Mouse (Mus musculus) heart, postnatal 36 days (tissue): ENCODE measurements around the gene Hmgb1. TPM values are rescaled to one million over a fixed set of nuclear protein-coding genes. Genes with fewer than 3 reads are reported as not detected.

ENCODE experiments used
- DNase-seq, 2 experiments: peaks; one replicate each; pipeline ENCODE4 v3.0.0; 2021 to 2022
- intact Hi-C: fragments of 180-260 bp; cut with DNase I; formaldehyde crosslinking; loops from one replicate; pipeline ENCODE4 v1.15.1; 2025
- total RNA-seq, 2 experiments: library from RNA; stranded (reverse); gene quantifications; 2 replicates each; pipeline ENCODE4 v1.2.3; 2021

Hmgb1 gene
- total RNA-seq, 2 experiments from 2014 or later, result 91.5 to 111 TPM

- intact Hi-C loops, result no loop called here
- no peak for DNase-seq
Observed at GRCm38 (mm10) chr5:149077136-149077535, 107.2 kb downstream of the Hmgb1 start.

DNA sequence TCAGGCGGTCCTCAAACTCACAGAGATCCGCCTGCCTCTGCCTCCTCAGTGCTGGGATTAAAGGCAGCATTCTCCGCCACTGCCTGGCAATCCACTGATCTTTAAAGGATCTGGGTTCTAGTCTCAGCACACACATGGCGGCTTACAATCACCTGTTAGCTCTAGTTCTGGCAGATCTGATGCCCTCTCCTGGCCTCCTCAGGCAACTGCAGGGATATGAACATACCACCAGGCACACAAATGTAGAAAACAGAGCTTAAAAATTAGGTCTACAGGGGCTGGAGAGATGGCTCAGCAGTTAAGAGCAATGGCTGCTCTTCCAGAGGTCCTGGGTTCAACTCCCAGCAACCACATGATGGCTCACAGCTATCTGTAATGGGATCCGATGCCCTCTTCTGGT, 112.7 kb downstream of the Hmgb1 start:
- intact Hi-C loops, result loop anchor here (5.0 kb wide), 1 partner anchor 176 kb away; no protein-coding TSS in a partner anchor
- DNase-seq, result no peak

DNA sequence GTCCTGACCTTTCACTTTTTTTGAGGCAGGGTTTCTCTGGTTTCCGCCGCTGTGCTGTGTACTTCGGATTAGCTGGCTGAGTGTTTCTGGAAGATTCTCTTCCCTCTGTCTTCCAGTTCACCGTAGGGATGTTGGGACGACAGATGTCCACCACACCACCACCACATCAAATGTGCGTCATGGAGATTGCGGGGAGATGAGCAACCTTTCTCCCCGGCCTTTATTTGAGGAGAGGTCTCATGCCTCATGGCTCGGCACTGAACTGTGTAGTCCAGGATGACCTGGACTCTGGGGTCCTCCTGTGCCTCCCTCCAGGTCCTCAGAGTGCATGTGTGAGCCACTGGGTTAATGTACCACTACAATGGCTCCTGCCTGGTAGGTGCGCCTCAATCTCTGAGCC, 115.5 kb downstream of the Hmgb1 start:
- intact Hi-C loops, result no loop called here

DNA sequence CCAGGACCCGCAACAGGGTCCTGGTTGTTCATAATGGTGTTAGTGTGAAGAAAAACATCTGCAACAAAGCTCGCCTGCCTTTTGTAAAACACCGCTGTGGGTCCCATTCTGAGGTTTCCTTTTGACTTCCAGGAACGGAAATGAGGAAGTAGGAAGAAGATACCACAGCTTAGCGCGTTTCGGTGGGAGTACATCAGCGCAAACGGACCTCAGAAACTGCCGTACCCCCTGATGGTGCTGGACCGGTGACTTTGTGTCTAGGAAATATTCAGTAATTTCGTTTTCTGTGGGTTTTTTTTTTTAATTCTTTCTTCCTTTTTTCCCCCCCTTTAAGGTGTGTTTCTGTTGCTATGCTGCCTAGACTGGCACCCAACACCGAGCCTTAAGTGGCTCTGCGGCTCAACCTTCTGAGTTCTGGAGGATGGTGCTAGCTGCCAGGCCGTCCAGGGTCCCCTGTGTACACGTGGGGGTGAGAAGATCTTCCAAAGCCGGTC, 116.0 kb downstream of the Hmgb1 start:
- intact Hi-C loops, result no loop called here
- DNase-seq, result no peak

More for the DNA sequence above, 115.5 kb downstream of the Hmgb1 start:
- DNase-seq, result no peak

DNA sequence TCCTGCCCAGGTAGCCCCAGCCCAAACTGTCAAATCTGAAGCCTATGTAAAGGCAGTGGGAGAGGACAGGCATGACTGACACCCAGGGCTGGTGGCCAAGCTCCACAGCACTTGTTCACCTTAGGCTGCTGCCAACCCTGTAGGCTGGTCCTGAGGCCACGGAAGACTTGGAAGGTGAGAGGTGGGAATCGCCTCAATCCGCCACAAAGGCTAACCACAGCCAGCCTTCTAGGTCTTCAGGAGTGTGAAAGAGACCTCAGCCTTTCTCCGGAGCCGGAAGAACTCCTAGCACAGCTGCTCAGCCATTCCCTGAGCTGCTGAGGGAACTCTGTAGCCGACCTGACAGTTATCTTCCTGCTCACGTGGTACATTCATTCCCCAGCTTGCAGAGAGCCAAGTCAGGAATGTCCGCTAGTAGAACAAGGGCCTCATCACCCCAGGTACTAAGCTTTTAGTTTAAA, 116.8 kb downstream of the Hmgb1 start:
- intact Hi-C loops, result no loop called here
- DNase-seq, result no peak

DNA sequence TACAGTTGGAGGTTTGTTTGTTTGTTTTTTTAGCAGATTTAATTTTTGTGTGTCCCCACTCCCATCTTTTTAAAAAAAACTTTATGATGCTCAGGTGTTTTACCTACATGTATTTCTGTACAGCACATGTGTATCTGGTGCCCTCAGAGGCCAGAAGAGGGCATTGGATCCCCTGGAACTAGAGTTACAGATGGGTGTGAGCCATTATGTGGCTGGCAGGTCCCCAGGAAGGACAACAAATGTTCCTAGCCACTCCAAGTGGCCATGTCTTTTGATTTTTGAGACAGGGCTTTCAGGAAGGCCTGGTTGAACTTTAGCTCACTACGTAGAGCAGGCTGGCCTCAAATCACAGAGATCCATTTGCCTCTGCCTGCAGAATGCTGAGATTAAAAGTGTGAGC, 121.5 kb downstream of the Hmgb1 start:
- peak in 1 of 2 experiments; percentile 19 for DNase-seq
- intact Hi-C loops, result no loop called here

GRCm38 (mm10) chr5:149053352-149054168, 130.7 kb downstream of the Hmgb1 start:
- intact Hi-C loops, result loop anchor here (5.0 kb wide), 3 partner anchors 101 to 284 kb away; no protein-coding TSS in a partner anchor
- DNase-seq, result no peak

GRCm38 (mm10) chr5:149052421-149053338, 131.6 kb downstream of the Hmgb1 start:
- peak; percentile 96 to 97 for DNase-seq
- intact Hi-C loops, result loop anchor here (1.0 to 5.0 kb wide), 4 partner anchors 100 to 285 kb away; partner anchors contain the start of genes Hmgb1 and Uspl1

DNA sequence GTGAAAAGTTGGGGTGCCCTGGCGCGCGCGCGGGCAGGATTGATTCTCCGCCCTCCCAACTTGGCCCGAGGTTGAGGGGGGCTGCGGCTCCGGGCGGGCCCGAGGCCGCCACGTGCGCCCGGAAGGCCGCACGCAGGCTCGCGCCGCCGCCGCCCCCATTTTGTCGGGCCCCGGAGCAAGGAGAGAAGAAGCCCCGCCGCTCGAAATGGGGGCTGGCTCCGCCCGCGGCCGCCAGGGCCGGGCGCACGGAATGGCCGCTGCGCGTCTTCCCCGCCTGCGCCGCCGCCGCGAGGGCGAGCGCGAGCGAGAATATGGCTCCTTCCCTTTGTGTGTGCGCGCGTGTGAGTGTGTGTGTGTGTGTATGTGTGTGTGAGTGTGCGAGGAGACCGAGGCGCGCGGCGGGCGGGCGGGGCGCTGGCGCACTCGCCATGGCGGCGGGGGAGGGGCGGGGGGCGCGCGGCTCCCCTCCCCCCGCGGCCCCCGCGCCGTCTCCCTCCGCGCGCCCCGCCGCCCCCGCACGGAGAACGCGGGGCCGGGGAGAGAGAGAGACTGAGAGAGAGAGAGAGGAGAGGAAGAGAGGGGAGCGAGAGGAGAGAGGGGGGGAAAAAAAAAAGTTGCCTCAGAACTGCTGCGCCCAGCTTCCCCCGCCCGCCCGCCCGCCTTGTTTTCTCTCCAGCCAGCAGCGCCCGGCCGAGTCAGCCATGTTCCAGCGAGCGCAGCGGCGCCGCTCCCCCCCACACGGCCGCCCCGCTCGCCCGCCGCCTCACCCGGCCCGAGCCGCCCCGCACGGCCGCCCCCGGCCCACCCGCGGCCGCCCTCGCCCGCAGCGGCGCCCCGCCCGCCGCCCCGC, 132.5 kb downstream of the Hmgb1 start:
- peak; percentile 85 to 90 for DNase-seq
- intact Hi-C loops, result loop anchor here (1.0 to 5.0 kb wide), 9 partner anchors 21 to 286 kb away; partner anchors contain the start of genes Gm42791, Hmgb1 and Uspl1

- intact Hi-C loops, result loop anchor here (1.0 to 5.0 kb wide), 8 partner anchors 20 to 286 kb away; partner anchors contain the start of gene Gm42791
- no peak for DNase-seq
Observed at GRCm38 (mm10) chr5:149051194-149051570, 133.1 kb downstream of the Hmgb1 start.

- intact Hi-C loops, result loop anchor here (1.0 to 5.0 kb wide), 8 partner anchors 20 to 287 kb away; partner anchors contain the start of gene Gm42791
- peak in 1 of 2 experiments; percentile 22 for DNase-seq
Observed at GRCm38 (mm10) chr5:149050588-149051160, 133.6 kb downstream of the Hmgb1 start.

DNA sequence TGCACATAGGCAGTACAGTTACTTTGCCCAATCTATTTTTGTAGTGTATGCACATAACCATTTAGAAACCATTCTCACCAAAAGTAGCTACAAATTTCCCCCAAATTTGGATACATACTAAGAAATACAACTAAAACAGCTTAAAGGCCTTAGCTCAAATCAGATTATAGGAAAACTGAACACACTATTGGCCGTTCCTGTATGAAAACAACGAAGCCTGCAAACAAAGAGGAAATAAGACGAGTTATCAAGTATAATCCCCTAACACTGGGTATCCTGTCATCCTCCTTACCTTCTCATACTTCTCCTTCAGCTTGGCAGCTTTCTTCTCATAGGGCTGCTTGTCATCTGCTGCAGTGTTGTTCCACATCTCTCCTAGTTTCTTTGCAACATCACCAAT, 134.9 kb downstream of the Hmgb1 start:
- intact Hi-C loops, result no loop called here
- no peak for DNase-seq

GRCm38 (mm10) chr5:149048961-149049360, 135.3 kb downstream of the Hmgb1 start:
- intact Hi-C loops, result no loop called here
- no peak for DNase-seq

DNA sequence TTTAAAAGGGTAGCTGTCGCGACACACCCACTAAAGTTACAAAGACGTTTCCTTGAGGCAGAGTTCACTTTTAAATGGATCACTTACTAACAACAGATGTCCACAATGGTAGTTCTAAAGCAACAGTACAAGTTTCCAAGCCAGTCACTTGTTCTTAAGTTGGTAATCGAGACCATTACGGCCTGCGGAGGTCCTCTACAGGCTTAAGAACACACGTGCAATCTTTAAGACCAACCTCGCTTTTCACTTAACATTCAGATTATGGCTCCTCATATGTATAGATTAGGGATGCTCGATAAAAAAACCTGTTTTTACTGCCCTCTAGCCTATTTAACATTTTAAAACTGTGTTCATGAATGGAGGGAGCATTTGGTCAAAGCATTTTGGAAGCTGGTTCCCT, 137.6 kb downstream of the Hmgb1 start:
- intact Hi-C loops, result no loop called here
- no peak for DNase-seq

DNA sequence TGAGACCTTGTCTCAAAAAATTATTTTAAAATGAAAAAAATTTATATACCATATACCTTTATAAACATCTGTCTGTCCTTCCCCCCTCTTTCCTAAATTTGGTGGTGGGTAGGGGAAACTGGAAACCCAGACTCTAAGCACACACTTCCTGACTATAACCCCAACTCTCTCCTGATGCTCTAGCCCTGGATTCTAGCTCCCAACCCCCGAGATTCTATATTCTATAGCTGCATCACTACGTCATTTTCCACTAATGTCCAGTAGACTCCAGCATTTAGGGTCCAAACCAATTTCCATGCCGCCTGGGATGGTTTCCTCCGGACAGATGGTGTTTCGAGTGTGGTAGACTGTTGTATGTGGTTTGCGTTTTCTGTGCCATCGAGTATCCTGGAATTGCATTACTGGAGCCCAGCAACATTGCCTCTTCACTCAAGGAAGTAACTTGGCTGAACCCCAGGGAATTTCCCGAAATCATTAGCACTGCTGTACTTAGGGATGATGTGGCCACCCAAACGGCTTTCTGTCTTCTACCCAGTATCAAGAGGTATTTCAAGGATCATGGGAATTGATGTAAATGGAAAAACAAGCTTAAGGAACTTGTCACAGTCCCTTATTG, 138.7 kb downstream of the Hmgb1 start:
- no peak for DNase-seq
- intact Hi-C loops, result no loop called here

GRCm38 (mm10) chr5:149045054-149045453, 139.2 kb downstream of the Hmgb1 start:
- intact Hi-C loops, result no loop called here

GRCm38 (mm10) chr5:149044067-149044466, 140.2 kb downstream of the Hmgb1 start:
- intact Hi-C loops, result no loop called here
- DNase-seq, result no peak

More at GRCm38 (mm10) chr5:149045054-149045453, 139.2 kb downstream of the Hmgb1 start:
- DNase-seq, result no peak

- intact Hi-C loops, result no loop called here
- no peak for DNase-seq
Observed at GRCm38 (mm10) chr5:149043240-149043639, 141.0 kb downstream of the Hmgb1 start.

- DNase-seq, result peak in 1 of 2 experiments; percentile 33
- intact Hi-C loops, result no loop called here
Observed at GRCm38 (mm10) chr5:149039825-149040224, 144.5 kb downstream of the Hmgb1 start.
